Mouse (Mus musculus) limb, embryonic 14.5 days (tissue): ENCODE measurements at regions not wholly inside any gene's neighbourhood (a gene's known extent, or its start where the extent isn't known, plus 50 kb on each side); places are given as distances from the start of the nearest gene placed in this dataset.

ENCODE experiments used
- ATAC-seq: fragments of 200-750 bp; cut with Nextera tagmentation; 2 replicates; pipeline ENCODE4 v1.8.0; 2017; ENCODE audit warnings: low read depth, moderate number of reproducible peaks, moderate TSS enrichment; ENCODE audit not compliant: low FRiP score
- DNase-seq: peaks from one replicate; pipeline ENCODE4 v3.0.0-alpha.2; 2015; ENCODE audit warnings: low spot score
- H3K27ac ChIP-seq: fragments of 300-500 bp; sonication (generic); replicated peaks from 2 replicates; pipeline ENCODE4 v1.5.1; 2014; ENCODE audit warnings: low read depth, mild to moderate bottlenecking, low read length, moderate library complexity, mixed read lengths
- H3K27me3 ChIP-seq: fragments of 300-500 bp; sonication (generic); 2 replicates; pipeline ENCODE4 v1.6.1; 2014; ENCODE audit warnings: low read length, mixed read lengths; ENCODE audit not compliant: control insufficient read depth, insufficient read depth
- H3K36me3 ChIP-seq: fragments of 300-500 bp; sonication (generic); 2 replicates; pipeline ENCODE4 v1.6.1; 2014; ENCODE audit warnings: mild to moderate bottlenecking, low read length, moderate library complexity, mixed read lengths; ENCODE audit not compliant: control insufficient read depth, insufficient read depth
- H3K4me1 ChIP-seq: fragments of 300-500 bp; sonication (generic); 2 replicates; pipeline ENCODE4 v1.6.1; 2014; ENCODE audit warnings: antibody characterized with exemption, low read length, mixed read lengths; ENCODE audit not compliant: control insufficient read depth, insufficient read depth
- H3K4me2 ChIP-seq: fragments of 300-500 bp; sonication (generic); replicated peaks from 2 replicates; pipeline ENCODE4 v1.6.1; 2014; ENCODE audit warnings: low read depth, mild to moderate bottlenecking, low read length, moderate library complexity; ENCODE audit not compliant: severe bottlenecking
- H3K4me3 ChIP-seq: fragments of 300-500 bp; sonication (generic); replicated peaks from 2 replicates; pipeline ENCODE4 v1.5.1; 2014; ENCODE audit warnings: low read length
- H3K9ac ChIP-seq: fragments of 300-500 bp; sonication (generic); 2 replicates; pipeline ENCODE4 v1.6.1; 2014; ENCODE audit warnings: mild to moderate bottlenecking, low read depth, low read length, moderate library complexity; ENCODE audit not compliant: severe bottlenecking
- H3K9me3 ChIP-seq: fragments of 300-500 bp; sonication (generic); 2 replicates; pipeline ENCODE4 v1.6.1; 2016; ENCODE audit warnings: low read length; ENCODE audit not compliant: control insufficient read depth
- POLR2A ChIP-seq: fragments of 200-500 bp; IDR thresholded peaks from 2 replicates; pipeline ENCODE4 v1.8.0; 2012; ENCODE audit warnings: inconsistent platforms, mild to moderate bottlenecking, moderate library complexity, borderline replicate concordance; ENCODE audit not compliant: insufficient read depth, insufficient read length; ENCODE audit errors: extremely low read depth
- WGBS: fragments of 180-500 bp; shearing (Covaris S2); extraction: QIAGEN DNeasy Blood & Tissue Kit; methylation state at CpG from one replicate; pipeline ENCODE4 v1.1.7; 2014; 5-methylcytosine and 5-hydroxymethylcytosine counted together

GRCm38 (mm10) chr6:8877373-8878070 is 70.7 kb upstream of the Nxph1 start:
- ATAC-seq (no peak), DNase-seq (no peak)
- Histone ChIP-seq H3K36me3 (no peaks in the 10 kb centered on the region), H3K27ac (no peak overlapping the region), H3K4me2 (no peak overlapping the region), H3K4me3 (no peak overlapping the region), H3K4me1 (no peaks in the 10 kb centered on the region), H3K9me3 (no peaks in the 10 kb centered on the region), H3K27me3 (no peaks in the 10 kb centered on the region), H3K9ac (no peak overlapping the region)
- no peak for TF ChIP-seq POLR2A
- WGBS = 41% methylated on average over 11 of the region's 11 CpGs

DNA sequence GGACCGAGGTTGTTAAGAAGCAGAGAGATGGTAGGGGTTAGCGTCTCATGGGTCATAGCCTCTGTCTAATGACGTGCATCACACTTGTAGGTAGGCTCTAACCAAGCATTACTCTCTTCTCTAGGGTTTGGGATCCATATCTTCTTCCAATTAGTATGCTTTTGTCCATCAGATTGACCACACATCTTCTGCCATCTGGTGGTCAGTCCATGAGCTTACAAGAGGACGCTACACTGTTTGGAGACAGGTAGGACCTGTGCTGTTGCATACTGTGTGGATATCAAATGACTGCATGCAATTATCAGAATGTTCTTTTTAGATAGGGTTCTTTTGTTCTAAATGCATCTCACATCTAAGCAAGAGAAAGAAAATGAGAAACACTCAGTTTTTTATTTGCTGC is 54.6 kb upstream of the Nxph1 start:
- TF ChIP-seq POLR2A = no peak
- ATAC-seq = no peak
- Histone ChIP-seq H3K36me3 (no peaks in the 10 kb centered on the region), H3K4me2 (no peak overlapping the region), H3K9me3 (no peaks in the 10 kb centered on the region), H3K27ac (no peak overlapping the region), H3K9ac (no peak overlapping the region), H3K27me3 (no peaks in the 10 kb centered on the region), H3K4me3 (no peak overlapping the region), H3K4me1 (no peaks in the 10 kb centered on the region)
- no peak for DNase-seq
- 78% methylated on average over 4 of the region's 4 CpGs for WGBS

DNA sequence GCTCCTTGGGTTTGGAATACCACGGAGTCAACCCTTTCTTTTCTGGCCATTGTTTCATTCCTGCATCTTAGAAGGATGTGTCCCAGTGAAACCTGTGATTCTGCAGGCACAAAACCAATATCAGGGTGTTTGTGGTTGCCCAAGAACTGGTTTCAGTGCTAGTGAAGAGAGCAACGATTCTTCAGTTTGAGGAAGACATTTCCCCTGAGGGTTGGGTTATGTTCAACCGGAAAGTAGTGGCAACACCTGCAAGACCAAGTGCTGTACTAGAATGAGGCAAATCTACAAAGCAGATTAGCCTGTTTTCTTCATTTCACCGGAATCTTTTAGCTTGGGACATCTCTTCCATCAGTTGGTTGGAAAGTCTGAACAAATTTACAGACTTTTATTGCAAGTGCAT is 52.1 kb upstream of the Nxph1 start:
- no peaks in the 10 kb centered on the region for H3K36me3 ChIP-seq
- H3K4me2 ChIP-seq = no peak overlapping the region
- H3K27me3 ChIP-seq = no peaks in the 10 kb centered on the region
- H3K27ac ChIP-seq = no peak overlapping the region
- no peak overlapping the region for H3K9ac ChIP-seq
- no peak for DNase-seq
- no peak for TF ChIP-seq POLR2A
- no peaks in the 10 kb centered on the region for H3K9me3 ChIP-seq
- no peak for ATAC-seq
- H3K4me1 ChIP-seq = no peaks in the 10 kb centered on the region
- H3K4me3 ChIP-seq = no peak overlapping the region
- WGBS = 83% methylated on average over 4 of the region's 4 CpGs

GRCm38 (mm10) chr6:8896822-8897221 is 51.4 kb upstream of the Nxph1 start:
- TF ChIP-seq POLR2A = no peak
- Histone ChIP-seq H3K9me3 (no peaks in the 10 kb centered on the region), H3K27ac (no peak overlapping the region), H3K36me3 (no peaks in the 10 kb centered on the region), H3K4me2 (no peak overlapping the region), H3K4me3 (no peak overlapping the region), H3K9ac (no peak overlapping the region), H3K27me3 (no peaks in the 10 kb centered on the region), H3K4me1 (no peaks in the 10 kb centered on the region)
- DNase-seq (no peak), ATAC-seq (no peak)
- WGBS = 72% methylated on average over 5 of the region's 5 CpGs

DNA sequence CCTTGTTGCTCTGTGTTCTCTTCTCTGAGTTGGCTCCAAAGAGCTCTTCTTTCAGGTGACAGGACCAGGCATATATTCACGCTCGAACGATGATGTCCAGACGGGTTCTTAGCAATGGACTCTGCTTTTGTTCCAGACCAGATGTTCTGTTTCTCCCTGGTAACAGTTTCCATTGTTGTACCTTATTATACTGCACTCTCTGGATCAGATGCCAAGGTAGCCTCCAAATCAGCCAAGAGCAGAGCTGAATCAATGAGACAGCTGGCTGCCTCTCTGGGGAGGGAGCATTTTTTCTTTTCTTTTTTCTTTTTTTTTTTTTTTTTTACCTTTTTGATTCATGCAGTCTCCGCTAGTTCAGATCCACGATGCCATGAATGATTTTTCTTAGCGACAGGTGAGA is 50.9 kb upstream of the Nxph1 start:
- Histone ChIP-seq H3K27ac (no peak overlapping the region), H3K27me3 (no peaks in the 10 kb centered on the region), H3K9me3 (no peaks in the 10 kb centered on the region), H3K4me1 (no peaks in the 10 kb centered on the region), H3K36me3 (no peaks in the 10 kb centered on the region), H3K4me2 (no peak overlapping the region), H3K4me3 (no peak overlapping the region), H3K9ac (no peak overlapping the region)
- DNase-seq (peak; percentile 9), ATAC-seq (no peak)
- TF ChIP-seq POLR2A = no peak
- 67% methylated on average over 7 of the region's 7 CpGs for WGBS
